Mouse (Mus musculus): ENCODE results near the gene Cd151.

DNA sequence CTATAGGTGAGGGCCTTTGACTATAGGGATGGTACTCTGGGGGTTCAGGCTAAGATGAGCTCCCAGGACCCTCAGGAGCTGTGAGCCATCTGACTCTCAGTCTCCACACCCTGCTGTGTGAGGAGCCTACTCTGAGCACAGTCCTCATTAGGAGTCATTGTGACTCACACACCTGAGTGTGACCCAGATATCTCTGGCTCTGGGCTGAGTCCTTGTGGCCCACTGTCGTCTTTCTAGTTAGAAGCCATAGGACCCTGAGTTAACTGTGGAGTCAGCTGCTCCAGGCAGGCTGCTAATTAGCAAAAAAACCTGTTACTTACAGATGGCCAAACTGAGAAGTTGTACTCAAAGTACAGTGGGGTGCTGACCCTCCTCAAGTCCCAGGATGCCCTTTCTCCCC is 26.5 kb downstream of the Cd151 start:
- TF ChIP-seq POLR2A (IDR thresholded peaks at IDR 0.05; ENCODE audit: insufficient read depth, low read depth, low read length): no peak
- no peak for TF ChIP-seq CTCF (IDR thresholded peaks at IDR 0.05; ENCODE audit: insufficient read depth, low read depth, low read length)

All from olfactory bulb, adult 2 months (tissue).